Mouse (Mus musculus): Measurements from ENCODE around the gene Atp6v0e.

Atp6v0e gene

DNA sequence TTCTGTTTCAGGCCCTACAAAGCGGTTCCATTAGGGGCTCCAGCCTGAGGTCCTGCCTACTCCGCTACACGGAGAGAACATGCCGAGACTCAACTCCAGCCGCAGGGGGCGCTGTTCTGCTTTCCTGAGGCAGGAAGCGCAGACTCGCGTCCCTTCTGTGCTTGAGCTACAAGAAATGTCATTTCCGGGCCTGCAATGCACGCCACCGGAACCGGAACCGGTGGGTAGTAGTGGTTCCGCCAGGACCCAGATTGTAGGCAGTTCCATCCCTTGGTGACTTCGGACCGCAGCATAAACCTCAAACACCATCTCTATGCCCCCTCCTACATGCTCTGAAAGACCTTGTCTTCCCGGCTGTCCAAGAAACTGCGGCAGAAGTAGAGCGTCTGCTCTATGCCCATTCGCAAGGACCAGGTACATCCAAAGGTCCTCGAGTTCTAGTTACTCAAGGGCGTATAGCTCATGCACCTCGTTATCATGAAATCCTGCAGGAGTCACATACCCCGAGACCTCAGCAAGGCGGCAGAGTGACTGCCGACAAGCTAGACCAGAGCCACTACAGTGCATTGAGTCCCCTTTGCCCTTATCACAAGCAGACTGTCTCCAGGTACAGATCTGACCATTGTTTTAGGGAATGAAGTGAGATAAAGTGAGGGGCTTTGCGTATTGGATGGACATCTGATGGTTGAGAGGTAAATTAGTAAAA, at the start of gene Atp6v0e:
Gene Atp6v0e (plus strand): TSS at position 254 of the 706 bp plus-strand sequence.
- peak; percentile 83 to 92 for DNase-seq (ENCODE audit: low spot score in 2 of 2)

DNA sequence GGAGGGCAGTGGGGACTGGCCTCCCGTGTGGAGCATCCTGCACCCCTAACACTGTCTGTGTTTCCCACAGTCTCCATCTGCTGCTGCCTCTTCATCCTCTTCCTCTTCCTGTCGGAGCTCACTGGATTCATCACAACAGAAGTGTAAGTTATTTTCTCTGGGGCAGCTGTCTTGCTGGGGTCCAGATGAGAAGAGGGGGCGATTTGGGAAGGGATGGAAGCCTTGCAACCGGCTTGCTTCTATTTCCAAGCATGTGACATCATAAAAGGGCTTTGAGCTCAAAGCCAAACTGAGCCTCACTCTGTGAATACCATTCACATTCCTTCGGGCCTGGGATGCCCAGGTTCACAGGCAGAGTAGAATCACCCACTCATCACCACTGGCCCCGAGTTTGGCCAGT, 48.7 kb upstream of the Atp6v0e start:
- DNase-seq (ENCODE audit: low spot score in 2 of 2), result no peak

DNA sequence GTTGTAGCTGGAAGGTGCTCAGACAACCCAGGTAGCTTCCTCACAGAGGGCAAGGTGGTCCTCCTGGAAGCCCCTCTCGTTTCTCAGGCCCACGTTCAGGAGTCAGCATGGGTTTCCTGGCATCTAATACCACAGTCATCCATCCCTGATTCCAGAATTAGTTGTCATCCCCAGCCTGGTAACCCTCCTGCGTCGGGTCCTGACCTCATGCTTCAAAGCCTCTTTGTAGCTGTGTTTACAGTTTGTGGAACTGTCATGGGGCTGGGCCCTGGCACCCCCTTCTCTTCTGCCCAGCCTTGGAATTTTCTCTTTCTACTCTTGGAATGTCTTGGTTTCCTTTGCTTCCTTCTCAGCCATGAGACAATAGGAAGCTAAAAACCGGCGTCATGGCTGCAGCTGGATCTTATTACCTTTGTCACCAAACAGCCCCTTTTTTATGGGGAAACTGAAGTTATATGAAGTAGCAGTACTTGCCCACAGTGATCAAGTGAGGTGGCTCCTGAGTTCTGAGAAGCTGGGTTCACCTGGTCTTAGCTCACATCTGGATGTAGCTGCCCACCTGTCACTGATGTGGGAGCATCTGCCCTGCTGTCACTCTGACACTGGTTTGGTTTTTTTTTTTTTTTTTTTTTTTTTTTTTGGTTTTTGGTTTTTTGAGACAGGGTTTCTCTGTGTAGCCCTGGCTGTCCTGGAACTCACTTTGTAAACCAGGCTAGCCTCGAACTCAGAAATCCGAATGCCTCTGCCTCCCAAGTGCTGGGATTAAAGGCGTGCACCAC, 48.1 kb upstream of the Atp6v0e start:
- no peak for DNase-seq (ENCODE audit: low spot score in 2 of 2)

DNA sequence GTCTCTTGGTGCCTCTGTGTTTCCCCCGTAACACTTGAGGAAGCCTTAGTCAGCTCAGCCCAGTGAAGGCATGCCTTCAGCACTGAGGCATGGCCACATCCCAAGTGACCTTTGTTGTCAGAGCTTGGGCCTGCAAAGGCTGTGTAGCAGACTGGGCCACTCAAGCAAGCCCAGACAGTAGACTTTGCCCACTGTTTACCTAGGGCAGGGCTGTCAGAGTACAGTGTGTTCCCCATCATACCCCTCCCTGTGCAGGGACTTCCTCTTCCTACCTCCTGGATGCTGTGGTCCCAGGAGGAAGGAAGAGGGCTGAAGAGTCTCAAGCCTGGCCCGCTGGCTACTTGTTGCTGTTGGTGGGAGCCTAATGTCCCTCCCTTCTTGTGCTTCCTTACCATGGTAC, 46.3 kb upstream of the Atp6v0e start:
- DNase-seq (ENCODE audit: low spot score in 2 of 2), result no peak

DNA sequence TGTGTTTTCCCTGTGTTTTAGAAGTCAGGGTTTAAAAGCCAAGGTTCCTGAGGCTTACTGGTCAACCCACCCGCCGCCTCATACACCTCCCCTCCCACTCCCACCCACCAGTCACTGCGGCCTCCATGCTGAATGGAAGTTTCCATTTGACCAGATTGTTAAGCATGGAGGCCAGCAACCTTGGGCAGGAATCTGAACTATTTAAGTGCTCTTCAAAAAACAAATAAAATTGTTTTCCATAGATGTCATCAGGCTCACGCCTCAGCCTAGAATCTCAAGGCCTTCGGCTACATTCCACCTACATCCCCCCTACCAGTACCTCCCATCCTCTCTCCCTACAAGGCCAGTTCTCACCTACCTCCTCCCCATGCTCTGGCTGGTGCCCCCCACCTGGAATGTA, 44.5 kb upstream of the Atp6v0e start:
- no peak for DNase-seq (ENCODE audit: low spot score in 2 of 2)

DNA sequence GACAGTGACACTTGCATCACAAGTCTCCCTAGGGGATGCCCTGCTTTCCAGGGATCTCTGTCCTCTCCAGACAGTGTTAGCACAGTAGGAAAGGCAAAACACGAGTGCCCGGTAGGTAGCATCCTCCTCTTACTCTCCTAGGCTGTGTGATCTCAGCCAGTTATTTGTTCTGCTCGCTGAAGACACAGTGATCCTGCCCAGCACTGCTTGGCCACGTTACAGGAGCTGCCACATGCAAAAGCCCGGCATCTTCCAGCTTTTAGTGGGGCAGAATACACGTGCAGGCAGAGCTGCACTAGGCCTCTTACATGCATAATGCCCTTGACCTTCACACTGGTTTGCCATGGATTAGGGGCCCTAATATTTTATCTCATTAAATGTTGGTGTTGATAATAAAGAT, 43.5 kb upstream of the Atp6v0e start:
- DNase-seq (ENCODE audit: low spot score in 2 of 2), result no peak

DNA sequence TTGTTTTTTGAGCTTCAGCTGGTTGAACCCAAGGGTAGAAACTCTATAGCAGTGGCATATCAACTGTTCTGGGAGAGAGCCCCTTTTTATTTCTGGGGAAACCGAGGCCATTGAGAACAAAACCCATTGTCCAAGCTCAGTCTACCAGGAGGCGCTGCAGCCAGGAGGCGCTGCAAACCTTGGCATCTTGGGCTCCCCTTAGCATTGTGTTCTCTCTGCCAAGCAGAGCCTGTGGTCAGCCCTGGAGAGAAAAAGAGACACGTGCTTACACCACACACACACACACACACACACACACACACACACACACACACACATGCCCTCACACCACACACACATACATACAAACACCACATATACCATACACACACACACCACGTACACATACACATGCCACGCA, 42.7 kb upstream of the Atp6v0e start:
- DNase-seq (ENCODE audit: low spot score in 2 of 2), result no peak

DNA sequence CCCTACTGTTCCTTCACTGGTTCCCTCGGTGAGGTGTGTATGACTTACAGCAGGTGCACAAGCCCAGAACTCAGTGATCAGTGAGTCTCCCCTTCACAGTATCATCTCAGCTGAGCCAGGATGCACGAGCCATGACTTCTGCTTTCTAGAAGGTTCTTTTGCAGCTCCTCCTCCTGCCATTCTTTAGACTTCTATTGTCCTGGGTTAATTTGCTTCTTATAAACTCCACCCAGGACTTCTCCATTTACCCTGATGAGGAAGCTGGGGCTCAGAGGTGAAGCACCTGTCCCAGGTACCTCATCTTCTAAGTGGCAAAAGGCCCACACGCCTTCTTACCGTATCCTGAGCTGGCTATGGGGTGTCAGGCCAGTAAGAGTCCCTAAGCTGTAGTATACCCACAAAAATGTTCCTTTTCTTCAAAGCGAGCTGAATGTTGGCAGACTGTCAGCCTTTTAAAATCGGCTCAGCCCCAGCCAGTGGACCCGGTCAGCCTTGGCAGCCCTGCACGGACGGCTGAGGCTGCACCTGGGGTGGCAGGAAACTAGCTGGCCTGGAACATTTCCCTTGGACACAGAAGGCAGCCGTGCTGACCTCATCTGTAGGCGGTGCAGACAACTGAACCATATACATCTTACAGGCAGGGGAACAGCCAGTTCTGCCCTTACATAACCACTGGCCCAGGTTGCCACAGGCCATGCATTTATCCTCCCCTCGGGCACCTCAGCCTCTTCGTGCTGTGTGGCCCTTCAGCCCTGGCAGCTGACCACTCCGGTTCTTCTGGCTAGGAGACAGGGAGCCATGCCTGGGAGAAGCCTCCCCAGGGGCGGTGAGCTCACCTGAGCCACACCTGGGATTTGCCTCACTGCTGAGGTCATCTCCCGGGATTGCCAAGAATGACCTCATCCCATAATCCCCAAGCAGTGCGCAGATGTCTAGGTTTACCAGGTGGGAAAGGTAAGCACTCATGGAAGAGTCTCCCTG, 42.0 kb upstream of the Atp6v0e start:
- DNase-seq (ENCODE audit: low spot score in 2 of 2), result peak; percentile 21 to 29

DNA sequence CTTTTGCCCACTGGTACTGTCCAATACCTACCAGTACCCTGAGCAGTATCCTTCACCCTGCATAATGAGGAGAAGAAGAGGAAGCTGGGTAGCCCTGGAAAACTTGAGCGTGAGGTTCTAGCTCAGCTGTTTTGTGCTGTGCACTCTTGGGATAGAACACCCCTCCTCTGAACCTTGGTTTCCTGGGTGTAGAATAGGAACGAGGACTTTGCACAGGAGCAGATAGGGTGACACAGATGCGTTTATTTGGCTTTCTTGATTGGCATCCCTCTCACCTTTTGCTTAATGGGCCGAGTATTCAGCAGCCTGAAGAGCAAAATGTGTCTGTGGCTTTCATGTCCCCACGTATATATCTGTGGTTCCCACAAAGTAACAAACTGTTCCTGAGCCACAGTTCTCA, 41.1 kb upstream of the Atp6v0e start:
- no peak for DNase-seq (ENCODE audit: low spot score in 2 of 2)

DNA sequence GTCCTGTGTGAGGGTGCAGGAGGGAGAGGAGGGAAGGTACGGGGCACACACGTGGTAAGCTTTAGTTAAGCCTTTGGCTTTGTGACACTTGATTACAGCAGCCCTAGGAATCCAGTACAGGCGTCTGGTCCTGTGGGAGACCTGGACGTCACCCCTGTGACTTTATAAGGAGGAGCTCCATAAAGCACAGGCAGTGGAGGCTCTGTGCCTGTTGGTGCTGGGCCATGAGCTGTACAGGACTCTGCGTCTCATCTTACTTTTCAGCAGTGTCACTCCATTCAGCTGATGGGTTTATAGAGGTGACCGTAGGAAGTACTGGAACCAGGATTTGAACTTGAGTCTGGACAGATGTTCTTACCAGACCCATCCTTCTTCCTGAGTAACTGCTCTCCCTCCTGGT, 39.0 kb upstream of the Atp6v0e start:
- DNase-seq (ENCODE audit: low spot score in 2 of 2), result no peak

DNA sequence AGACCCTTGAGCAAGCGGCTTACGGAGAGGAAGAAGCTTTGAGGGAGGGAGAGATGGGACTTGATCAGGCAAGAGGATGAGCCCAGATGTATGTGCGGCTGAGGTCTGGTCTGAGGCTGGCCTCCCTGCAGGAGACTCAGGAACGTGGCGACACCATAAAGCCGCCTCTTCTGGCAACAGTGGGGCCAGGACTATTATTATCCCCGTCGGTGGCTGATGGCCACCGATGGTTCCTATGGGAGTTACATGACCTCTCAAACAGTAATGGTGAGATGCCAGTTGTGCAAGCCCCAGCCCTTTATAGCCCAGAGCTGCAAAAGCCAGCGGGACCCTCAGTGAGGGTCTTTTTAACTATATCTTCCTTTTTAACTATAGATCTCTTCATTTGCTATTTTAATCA, 38.0 kb upstream of the Atp6v0e start:
- no peak for DNase-seq (ENCODE audit: low spot score in 2 of 2)

DNA sequence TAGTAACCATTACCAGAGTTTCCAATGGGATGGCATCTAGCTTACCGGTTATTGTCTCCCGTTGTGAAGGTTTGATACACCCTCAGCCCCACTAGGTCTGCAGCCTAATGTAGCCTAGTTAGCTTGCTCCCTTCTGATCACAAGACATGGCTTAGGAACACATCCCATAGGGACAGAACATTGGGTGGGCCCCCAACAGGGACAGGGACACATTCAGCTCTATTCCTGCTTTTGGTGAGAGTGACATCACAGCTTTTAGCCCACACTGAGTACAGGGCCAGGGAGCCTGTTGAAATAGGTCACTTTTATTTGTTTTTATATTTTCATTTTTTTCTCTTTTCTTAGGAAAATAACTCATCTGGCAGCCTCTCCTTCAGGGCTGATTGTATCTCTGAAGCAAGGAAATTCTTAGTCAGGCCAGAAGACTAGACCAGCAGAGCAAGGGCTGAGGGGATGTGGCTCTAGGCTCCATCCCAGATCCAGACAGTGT, 37.5 kb upstream of the Atp6v0e start:
- no peak for DNase-seq (ENCODE audit: low spot score in 2 of 2)

DNA sequence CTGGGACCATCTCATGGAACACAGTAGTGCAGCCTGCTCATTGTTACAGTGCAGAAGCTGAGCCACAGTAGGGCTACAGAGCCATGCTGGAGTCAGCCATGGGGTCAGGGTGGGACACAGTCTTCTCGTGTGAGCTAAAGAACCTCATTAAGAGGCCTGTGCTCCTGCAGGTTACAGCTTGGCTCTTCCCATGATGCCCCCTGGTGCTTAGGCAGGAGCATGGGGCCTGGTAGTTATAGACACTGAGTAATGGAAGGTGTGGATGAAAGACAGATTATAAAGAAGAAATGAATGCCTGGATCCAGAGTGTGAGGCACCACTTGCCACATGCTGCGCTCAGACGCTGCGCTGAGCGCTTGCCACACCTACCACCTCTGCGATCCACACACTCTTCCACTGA, 34.6 kb upstream of the Atp6v0e start:
- no peak for DNase-seq (ENCODE audit: low spot score in 2 of 2)

DNA sequence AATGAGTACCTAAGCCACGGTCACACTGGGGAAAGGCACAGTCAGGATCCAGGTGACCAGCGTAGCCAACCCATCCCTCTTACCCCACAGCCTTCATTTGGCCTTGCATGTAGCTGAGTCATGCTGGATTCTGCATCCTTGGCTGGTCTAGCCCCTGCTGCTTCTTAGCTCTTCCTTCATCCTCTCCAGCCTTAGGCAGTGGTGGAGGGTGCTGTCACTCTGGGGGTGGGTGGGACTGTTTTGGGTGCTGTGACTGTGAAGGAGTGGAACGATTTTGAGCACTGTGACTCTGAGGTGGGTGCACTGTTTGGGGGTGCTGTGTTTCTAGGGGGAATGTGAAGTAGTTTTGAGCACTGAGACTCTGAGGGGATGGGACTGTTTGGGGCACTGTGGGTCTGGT, 34.1 kb upstream of the Atp6v0e start:
- DNase-seq (ENCODE audit: low spot score in 2 of 2), result no peak

DNA sequence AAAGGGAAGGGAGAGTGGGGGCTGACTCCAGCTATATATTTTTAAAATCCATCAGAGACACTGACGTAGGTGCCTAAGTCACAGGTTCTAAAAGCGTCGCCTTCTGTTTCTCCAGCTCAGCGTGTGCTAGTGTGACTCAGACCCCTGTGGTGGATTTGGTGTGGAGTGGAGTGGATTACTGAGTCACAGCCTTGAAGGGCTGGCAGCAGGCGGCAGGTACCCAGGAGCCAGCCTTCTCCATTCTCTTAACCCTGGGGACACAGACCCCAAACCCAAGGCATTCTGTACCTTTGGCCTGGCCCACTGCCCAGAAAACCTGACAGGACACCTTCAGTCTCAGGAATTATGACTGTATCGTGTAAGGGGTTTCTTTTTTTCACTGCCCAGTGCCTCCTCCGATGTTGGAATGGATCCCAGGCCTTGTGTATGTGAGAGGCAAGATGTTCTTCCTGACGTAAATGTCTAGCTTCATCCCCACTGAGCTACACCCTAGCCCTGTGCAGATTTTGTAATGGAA, 31.2 kb upstream of the Atp6v0e start:
- peak; percentile 40 to 56 for DNase-seq (ENCODE audit: low spot score in 2 of 2)

DNA sequence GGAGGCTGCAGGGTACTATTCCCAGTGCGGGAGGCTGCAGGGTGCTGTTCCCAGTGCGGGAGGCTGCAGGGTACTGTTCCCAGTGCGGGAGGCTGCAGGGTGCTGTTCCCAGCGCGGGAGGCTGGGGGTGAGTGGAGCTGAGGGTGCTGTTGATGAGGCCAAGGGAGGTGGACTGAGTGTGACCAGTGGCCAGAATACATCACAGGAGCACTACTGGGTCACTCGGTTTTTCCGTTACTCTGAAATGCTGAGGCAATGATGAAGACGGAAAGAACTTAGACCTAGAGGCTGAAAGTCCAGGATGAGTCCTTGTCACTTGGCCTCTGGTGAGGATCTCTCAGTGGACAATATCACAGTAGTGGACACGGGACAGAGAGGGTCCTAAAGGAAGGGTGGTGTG, 29.8 kb upstream of the Atp6v0e start:
- no peak for DNase-seq (ENCODE audit: low spot score in 2 of 2)

DNA sequence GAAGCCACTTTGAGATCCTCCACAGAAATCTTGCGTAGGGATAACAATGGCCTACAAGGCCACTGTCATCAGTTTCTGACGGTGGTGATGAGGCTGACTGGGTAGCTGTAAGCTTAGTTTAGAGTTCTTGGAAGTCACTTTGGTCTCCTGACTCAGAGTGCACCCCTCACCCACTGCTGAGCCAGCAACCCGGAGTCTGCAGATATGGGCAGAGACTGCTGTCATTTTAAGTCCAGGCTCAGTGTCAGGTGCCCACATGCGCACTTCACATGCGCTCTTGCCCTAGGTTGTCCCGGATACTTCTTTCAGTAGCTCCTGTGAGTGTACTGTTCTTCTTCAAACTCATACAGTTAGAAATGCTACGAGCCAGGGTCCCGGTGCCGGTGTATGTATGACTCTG, 29.1 kb upstream of the Atp6v0e start:
- no peak for DNase-seq (ENCODE audit: low spot score in 2 of 2)

DNA sequence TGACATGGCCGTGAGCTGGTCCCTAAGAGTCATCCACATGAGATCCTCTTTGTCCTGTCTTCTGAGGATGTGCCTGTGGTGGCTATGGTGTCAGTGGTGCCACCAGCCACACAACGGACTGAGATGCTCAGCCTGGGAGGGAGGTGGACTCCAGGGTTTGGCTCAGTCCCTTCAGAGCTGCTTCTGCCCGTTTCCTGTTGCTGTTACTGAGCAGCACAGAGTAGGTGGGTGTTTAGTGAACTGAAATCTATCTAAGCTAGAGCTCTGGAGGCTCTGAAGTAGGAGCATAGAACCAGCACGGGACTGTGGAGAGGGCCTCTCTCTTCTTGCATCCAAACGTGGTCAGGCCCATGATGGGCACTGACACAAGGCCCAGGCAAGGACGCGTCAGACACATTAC, 28.5 kb upstream of the Atp6v0e start:
- no peak for DNase-seq (ENCODE audit: low spot score in 2 of 2)

DNA sequence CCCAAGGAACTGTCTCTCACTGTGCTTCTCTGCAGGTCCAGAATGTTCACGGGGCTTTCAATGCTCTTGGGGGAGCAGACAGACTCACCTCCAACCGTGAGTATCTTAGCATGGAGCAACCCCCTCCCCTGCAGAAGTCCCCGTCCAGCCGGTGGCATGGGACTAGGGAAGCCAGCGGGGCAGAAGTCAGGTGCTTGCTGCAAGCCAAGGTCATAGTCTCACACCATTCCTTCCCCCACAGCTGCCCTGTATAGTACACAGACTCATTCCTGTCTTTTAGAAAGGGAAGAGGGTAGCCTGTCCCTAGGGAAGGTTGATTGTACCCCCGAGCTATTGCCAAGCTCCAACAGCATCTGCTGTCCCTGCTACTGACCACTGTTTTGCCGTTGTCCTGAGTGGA, 27.1 kb upstream of the Atp6v0e start:
- DNase-seq (ENCODE audit: low spot score in 2 of 2), result no peak

DNA sequence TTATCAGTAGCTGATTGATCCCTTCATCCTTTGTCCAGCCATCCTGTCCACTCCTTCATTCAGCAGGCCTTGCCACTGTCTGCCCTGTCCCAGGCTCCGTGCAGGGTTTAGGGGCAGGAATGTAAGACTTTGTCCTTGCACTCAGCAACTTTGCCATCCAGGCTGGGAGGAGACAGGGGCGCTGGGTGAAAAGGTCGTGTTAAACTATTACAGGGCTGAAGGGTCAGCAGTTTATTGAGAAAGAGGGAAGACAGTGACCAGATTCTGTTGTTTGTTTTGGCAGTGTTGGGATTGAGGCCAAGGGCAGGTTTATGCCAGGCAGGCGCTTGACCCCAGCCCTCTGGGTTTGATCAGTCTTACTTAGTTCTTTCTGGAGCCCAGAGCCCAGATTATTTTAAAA, 25.2 kb upstream of the Atp6v0e start:
- no peak for DNase-seq (ENCODE audit: low spot score in 2 of 2)

DNA sequence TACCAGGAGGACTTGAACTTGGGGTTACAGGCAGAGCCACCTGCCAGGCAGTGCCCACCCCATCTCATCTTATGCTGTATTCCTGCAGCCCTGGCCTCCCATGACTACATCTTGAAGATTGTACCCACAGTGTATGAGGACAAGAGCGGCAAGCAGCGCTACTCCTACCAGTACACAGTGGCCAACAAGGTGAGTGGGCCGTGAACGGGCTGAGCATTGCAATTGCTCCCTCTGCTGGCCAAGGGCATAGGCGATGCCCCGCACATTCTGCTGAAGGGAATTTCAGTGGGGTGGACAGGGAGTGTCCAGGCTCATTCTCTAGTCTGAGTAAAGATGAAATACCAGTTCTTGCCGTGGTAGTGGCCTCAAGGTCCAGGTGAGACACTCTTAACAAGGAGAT, 24.4 kb upstream of the Atp6v0e start:
- peak; percentile 63 for DNase-seq (ENCODE audit: low spot score in 2 of 2)

DNA sequence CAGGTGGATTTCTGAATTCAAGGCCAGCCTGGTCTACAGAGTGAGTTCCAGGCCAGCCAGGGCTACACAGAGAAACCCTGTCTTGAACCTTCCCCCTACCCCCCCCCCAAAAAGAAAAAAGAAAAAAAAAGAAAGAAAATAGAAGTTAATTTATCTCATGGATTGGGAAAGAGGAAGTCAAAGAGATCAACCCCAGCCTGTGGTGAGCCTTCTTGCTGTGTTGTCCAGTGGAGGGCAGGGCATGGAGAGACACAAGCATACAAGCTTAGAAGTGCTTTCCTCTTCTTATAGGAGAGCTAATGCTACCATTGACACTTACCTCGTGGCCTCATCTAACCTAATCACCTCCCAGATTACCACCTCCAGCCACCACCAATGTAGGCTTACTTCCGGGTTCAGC, 23.2 kb upstream of the Atp6v0e start:
- DNase-seq (ENCODE audit: low spot score in 2 of 2), result no peak

All from frontal cortex, postnatal 25 days (tissue).